Mouse (Mus musculus) heart, embryonic 16.5 days (tissue): ENCODE results near the gene Ccdc124. TPM values are rescaled to one million over a fixed set of nuclear protein-coding genes. Genes with fewer than 3 reads are reported as not detected.

Experiments used
- ATAC-seq: fragments of 200-750 bp; cut with Nextera tagmentation; replicated peaks from 2 replicates; pipeline ENCODE4 v1.8.0; 2017; ENCODE audit warnings: moderate number of reproducible peaks; ENCODE audit not compliant: insufficient read depth, low FRiP score; ENCODE audit errors: extremely low read depth
- H3K27ac ChIP-seq: fragments of 300-500 bp; sonication (generic); 2 replicates; pipeline ENCODE4 v1.5.1; 2014; ENCODE audit warnings: mild to moderate bottlenecking, low read length, control low read depth, moderate library complexity
- H3K27me3 ChIP-seq: fragments of 300-500 bp; sonication (generic); 2 replicates; pipeline ENCODE4 v1.6.1; 2014; ENCODE audit warnings: low read length, mixed read lengths; ENCODE audit not compliant: control insufficient read depth, insufficient read depth
- H3K36me3 ChIP-seq: fragments of 300-500 bp; sonication (generic); 2 replicates; pipeline ENCODE4 v1.6.1; 2014; ENCODE audit not compliant: control insufficient read depth, insufficient read depth
- H3K4me1 ChIP-seq: fragments of 300-500 bp; sonication (generic); 2 replicates; pipeline ENCODE4 v1.6.1; 2014; ENCODE audit warnings: low read length, mixed read lengths; ENCODE audit not compliant: control insufficient read depth, insufficient read depth
- H3K4me2 ChIP-seq: fragments of 300-500 bp; sonication (generic); 2 replicates; pipeline ENCODE4 v1.6.1; 2014; ENCODE audit warnings: low read depth, mild to moderate bottlenecking, control low read depth, low read length
- H3K4me3 ChIP-seq: fragments of 300-500 bp; sonication (generic); 2 replicates; pipeline ENCODE4 v1.5.1; 2014; ENCODE audit warnings: mild to moderate bottlenecking, control low read depth, low read length
- H3K9ac ChIP-seq: fragments of 300-500 bp; sonication (generic); 2 replicates; pipeline ENCODE4 v1.6.1; 2014; ENCODE audit warnings: low read length, control low read depth
- H3K9me3 ChIP-seq: fragments of 300-500 bp; sonication (generic); replicated peaks from 2 replicates; pipeline ENCODE4 v1.6.1; 2016; ENCODE audit warnings: low read length; ENCODE audit not compliant: control insufficient read depth
- WGBS: fragments of 180-500 bp; shearing (Covaris S2); extraction: QIAGEN DNeasy Blood & Tissue Kit; methylation state at CpG from one replicate; pipeline ENCODE4 v1.1.7; 2014; 5-methylcytosine and 5-hydroxymethylcytosine counted together
- polyA plus RNA-seq: library from polyadenylated mRNA; unstranded; fragments of >200 nt; fragmentation: Nextera tagmentation; extraction: Ambion mirVana; gene quantifications from 2 replicates; pipeline ENCODE4 v1.2.1, GENCODE M21; 2015

Gene Ccdc124
- polyA plus RNA-seq: 82.3 and 91.8 TPM in 2 replicates

DNA sequence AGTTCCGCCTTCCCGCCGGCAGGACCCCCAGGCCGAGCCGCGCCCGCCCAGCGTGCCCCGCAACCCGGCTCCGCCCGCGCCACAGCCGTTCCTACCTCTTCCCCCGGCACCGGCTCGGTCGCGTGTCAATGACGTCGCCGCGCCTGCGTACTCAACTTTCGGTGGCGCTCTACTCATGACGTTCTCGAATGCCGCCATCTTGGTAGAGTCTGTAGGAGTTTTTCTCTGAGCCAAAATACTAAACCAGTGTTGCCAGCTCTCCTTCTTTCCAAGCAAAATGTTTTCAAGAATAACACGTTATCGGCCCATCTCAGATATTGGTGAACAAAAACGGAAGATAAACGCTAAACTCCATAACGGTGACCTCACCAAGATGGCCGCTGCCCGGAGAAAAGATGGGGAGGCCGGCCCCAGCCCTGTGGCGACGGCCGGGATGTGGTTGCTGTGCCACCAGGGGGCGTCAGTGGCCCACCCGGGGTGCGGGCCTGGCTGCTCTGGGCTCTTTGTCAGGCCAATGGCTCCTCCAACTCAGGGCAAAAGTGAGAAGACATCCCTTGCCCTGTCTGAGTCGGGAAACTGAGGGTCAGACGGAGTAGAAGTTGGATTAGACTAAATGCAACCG is at the start of gene Ccdc124:
TSS of gene Ccdc124 (minus strand) at position 572 of the 622 bp plus-strand sequence.
- whole genome bisulfite sequencing: 1% methylated on average over 46 of the region's 46 CpGs
- peak within 1 kb of the TSS; percentile 83 for H3K4me3 ChIP-seq
- peak within 1 kb of the TSS; percentile 82 for H3K9ac ChIP-seq
- H3K4me2 ChIP-seq: peak within 1 kb of the TSS; percentile 98
- H3K27me3 ChIP-seq: no peaks in the 10 kb centered on the region
- no peaks in the 10 kb centered on the region for H3K9me3 ChIP-seq
- H3K4me1 ChIP-seq: peaks cover 15% of the 10 kb centered on the region
- no peaks in the 10 kb centered on the region for H3K36me3 ChIP-seq
- peak within 1 kb of the TSS; percentile 85 for H3K27ac ChIP-seq
- peak; percentile 88 for ATAC-seq

- Histone ChIP-seq H3K9me3 (no peaks in the 10 kb centered on the region), H3K9ac (no peak overlapping the region), H3K36me3 (peaks cover 23% of the 10 kb centered on the region), H3K4me2 (no peak overlapping the region), H3K4me1 (no peaks in the 10 kb centered on the region), H3K27me3 (no peaks in the 10 kb centered on the region), H3K4me3 (no peak overlapping the region), H3K27ac (0 out of 2 replicates have a peak overlapping the region, but pooled peaks have one; percentile 7)
- 79% methylated on average over 9 of the region's 9 CpGs for WGBS
- no peak for ATAC-seq
Measured at GRCm38 (mm10) chr8:70920049-70920922, 46.6 kb upstream of the Ccdc124 start.

GRCm38 (mm10) chr8:70914704-70915103 is 41.0 kb upstream of the Ccdc124 start:
- no peak overlapping the region for H3K4me2 ChIP-seq
- H3K4me1 ChIP-seq: no peaks in the 10 kb centered on the region
- no peak for ATAC-seq
- H3K36me3 ChIP-seq: peaks cover 55% of the 10 kb centered on the region
- no peaks in the 10 kb centered on the region for H3K9me3 ChIP-seq
- H3K4me3 ChIP-seq: no peak overlapping the region
- H3K9ac ChIP-seq: no peak overlapping the region
- no peak overlapping the region for H3K27ac ChIP-seq
- 95% methylated on average over 17 of the region's 17 CpGs for WGBS
- no peaks in the 10 kb centered on the region for H3K27me3 ChIP-seq

DNA sequence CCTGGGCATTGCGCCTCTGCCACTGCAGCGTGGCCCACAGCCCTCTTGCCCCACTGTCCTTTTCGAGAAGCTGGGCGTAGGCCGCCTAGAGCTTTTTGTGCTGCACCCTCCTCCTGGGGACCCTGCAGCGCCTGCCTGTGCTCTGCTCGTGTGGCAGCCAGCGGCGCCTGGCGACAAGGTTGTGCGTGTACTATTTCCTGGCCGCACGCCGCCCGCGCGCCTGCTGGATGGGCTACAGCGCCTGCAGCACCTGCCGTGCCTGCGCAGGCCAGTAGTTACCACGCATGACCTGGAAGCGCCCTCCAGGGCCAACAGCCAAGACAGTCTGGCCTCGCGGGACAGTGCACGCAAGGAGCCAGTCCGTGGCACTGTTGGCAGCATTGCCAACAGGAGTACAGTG is 39.8 kb upstream of the Ccdc124 start:
- Histone ChIP-seq H3K4me3 (no peak overlapping the region), H3K9me3 (no peaks in the 10 kb centered on the region), H3K9ac (no peak overlapping the region), H3K36me3 (peaks cover 55% of the 10 kb centered on the region), H3K4me2 (no peak overlapping the region), H3K4me1 (no peaks in the 10 kb centered on the region), H3K27me3 (no peaks in the 10 kb centered on the region), H3K27ac (no peak overlapping the region)
- ATAC-seq: no peak
- 93% methylated on average over 26 of the region's 26 CpGs for WGBS

DNA sequence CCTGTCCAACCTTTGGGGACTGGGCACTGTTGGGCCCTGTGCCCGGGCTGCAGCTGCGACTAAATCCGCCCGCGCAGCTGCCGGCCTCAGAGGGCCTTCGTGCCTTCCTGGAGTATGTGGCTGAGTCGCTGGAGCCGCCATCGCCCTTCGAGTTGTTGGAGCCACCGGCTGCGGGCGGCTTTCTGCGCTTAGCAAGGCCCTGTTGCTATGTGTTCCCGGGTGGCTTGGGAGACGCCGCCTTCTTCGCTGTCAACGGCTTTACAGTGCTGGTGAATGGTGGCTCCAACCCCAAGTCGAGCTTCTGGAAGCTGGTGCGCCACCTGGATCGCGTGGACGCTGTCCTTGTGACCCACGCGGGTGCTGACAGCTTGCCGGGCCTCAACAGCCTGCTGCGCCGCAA is 39.2 kb upstream of the Ccdc124 start:
- H3K9ac ChIP-seq: no peak overlapping the region
- H3K9me3 ChIP-seq: no peaks in the 10 kb centered on the region
- no peak for ATAC-seq
- H3K4me1 ChIP-seq: no peaks in the 10 kb centered on the region; the same call in none of the 2 replicates
- WGBS: 84% methylated on average over 30 of the region's 30 CpGs
- H3K36me3 ChIP-seq: peaks cover 51% of the 10 kb centered on the region
- no peak overlapping the region for H3K4me3 ChIP-seq
- H3K27ac ChIP-seq: no peak overlapping the region
- no peaks in the 10 kb centered on the region for H3K27me3 ChIP-seq
- H3K4me2 ChIP-seq: no peak overlapping the region

DNA sequence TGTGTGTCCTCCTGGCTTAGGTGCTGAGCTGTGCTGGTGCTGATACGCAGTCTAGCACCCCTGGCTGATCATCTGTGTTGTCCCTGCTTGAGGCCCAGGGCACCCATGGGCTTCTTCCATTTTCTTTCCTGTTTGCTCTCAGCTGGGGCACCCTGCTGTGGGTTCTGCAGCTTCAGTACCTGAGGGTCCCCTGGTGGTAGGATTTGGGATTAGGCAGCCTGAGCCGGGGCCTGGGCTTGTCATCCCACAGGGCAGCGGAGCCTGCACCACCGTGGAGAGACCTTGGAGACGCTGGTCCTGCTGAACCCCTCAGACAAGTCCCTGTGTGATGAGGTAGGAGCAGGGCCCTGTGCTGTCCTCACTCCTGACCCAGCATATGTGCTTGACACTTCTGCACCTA is 37.9 kb upstream of the Ccdc124 start:
- peaks cover 46% of the 10 kb centered on the region for H3K36me3 ChIP-seq
- ATAC-seq: no peak
- WGBS: 78% methylated on average over 5 of the region's 5 CpGs

DNA sequence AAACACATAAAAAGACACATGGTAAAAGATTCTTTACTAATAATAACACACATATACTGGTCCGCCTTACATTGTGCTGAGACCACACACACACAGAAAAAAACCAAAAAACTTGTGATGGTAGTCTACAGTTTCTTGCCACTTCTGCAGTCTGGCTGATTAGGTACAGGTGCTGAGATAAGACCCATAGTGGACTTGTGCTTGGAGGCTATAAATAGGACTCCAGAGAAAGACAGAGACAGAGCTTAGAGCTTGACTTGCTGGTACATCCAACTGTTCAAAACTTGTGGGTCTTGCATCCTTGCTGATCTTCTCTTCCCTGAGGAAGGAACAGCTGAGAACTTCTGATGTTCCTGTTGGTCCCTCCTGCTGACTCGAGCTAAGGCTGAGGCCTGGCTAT is 33.8 kb upstream of the Ccdc124 start:
- H3K4me3 ChIP-seq: no peak overlapping the region
- H3K4me1 ChIP-seq: peaks cover 14% of the 10 kb centered on the region
- H3K27me3 ChIP-seq: peaks cover 2% of the 10 kb centered on the region
- H3K36me3 ChIP-seq: peaks cover 8% of the 10 kb centered on the region; the same call in 1 of the 2 replicates
- H3K27ac ChIP-seq: no peak overlapping the region
- no peak overlapping the region for H3K4me2 ChIP-seq
- H3K9me3 ChIP-seq: no peaks in the 10 kb centered on the region
- no peak overlapping the region for H3K9ac ChIP-seq
- ATAC-seq: no peak
- 69% methylated on average over 2 of the region's 2 CpGs for WGBS

More for the DNA sequence above, 37.9 kb upstream of the Ccdc124 start:
- no peak overlapping the region for H3K9ac ChIP-seq
- no peak overlapping the region for H3K4me2 ChIP-seq
- H3K9me3 ChIP-seq: no peaks in the 10 kb centered on the region
- no peak overlapping the region for H3K27ac ChIP-seq
- no peak overlapping the region for H3K4me3 ChIP-seq
- H3K27me3 ChIP-seq: no peaks in the 10 kb centered on the region
- H3K4me1 ChIP-seq: peaks cover 14% of the 10 kb centered on the region

DNA sequence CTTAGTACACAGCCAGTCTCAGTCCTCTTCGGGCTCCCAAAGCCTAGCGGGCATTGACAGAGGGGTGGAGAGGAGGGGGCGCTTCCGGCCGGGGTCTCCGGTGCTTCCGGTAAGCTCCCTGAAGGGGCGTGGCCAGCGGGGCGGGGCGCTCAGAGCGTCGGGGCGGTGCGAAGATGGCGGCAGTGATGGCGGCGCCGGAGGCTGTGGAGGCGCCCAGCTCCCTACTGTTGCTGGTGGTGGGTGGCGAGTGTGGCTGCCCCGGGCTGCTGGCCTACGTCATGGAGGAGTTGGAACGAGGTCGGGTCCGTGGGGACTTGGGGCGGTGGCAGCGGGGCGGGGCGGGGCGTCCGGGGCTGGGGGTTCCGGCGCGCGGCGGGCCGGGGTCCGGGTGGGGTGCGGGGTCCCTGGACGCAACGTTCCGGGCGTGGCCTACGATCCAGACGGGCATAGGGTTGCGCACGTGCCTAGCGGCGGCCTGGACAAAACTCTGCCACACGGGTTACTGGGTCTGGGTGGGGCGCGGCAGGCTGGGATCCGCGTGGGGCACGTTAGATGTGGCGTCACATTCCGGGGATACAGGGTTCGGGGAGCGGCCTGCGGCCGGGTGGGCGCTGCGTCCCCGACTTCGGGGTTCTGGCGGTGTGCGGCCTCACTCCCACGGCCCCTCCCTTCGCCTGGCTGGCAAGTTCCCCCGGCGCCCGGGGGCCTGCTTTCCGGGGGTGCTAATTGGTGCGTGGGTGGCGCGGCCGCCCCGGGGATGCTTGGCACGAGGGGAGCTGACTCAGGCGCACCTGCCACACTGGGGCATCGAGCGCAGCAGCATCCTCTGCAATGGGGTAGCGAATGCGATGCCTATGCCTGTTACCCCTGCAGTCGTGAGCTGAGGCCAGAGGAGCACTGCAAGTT is 32.3 kb upstream of the Ccdc124 start, which contains the start of gene Map1s:
TSS of gene Map1s (plus strand) at position 102 of the 906 bp plus-strand sequence.
- peak within 1 kb of the TSS; percentile 93 for H3K4me2 ChIP-seq
- peak within 1 kb of the TSS; percentile 92 for H3K9ac ChIP-seq
- H3K36me3 ChIP-seq: no peaks in the 10 kb centered on the region
- peak within 1 kb of the TSS; percentile 82 for H3K27ac ChIP-seq
- no peaks in the 10 kb centered on the region for H3K9me3 ChIP-seq
- peaks cover 4% of the 10 kb centered on the region for H3K27me3 ChIP-seq
- WGBS: under 1% methylated on average over 79 of the region's 86 CpGs
- H3K4me3 ChIP-seq: peak within 1 kb of the TSS; percentile 85
- peak; percentile 85 for ATAC-seq
- peaks cover 14% of the 10 kb centered on the region for H3K4me1 ChIP-seq
